Mouse (Mus musculus): Measurements from ENCODE around the gene Wdr86. TPM values are rescaled to one million over a fixed set of nuclear protein-coding genes. Genes with fewer than 3 reads are reported as not detected.
"Not testable (repeated sequence)": the region's sequence is repeated elsewhere in the genome, so short reads cannot be mapped to it uniquely, and the experiment has no call there.

Gene Wdr86
- total RNA-seq, 1 experiment from 2014 or later: 0.30 TPM

- no peak for ATAC-seq (replicated peaks in 1 of 2; ENCODE audit: insufficient read depth in 1 of 2, low FRiP score in 2 of 2, low TSS enrichment in 1 of 2, low read depth in 1 of 2, poor library complexity in 2 of 2, severe bottlenecking in 2 of 2)
These were observed 20.6 kb downstream of the Wdr86 start for GRCm38 (mm10) chr5:24709962-24710361.

DNA sequence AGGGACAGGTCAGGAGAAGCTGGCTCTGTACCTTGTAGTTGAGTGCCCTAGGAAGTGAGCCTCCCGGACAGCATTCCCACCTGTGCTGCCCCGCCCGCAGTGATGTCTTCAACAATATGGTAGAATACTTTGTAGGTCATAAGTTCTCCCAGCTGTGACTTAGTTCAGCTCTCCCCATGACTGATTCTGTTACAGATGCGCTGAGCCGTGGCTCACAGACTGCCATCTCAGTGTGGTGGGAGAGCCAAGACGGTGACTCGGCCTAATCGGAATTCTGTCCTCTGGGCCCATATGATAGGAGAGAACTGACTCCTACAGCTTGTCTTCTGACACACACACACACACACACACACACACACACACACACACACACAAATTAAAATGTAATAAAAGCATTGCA, 25.9 kb downstream of the Wdr86 start:
- no peak for ATAC-seq (replicated peaks in 1 of 2; ENCODE audit: insufficient read depth in 1 of 2, low FRiP score in 2 of 2, low TSS enrichment in 1 of 2, low read depth in 1 of 2, poor library complexity in 2 of 2, severe bottlenecking in 2 of 2)

- no peak for ATAC-seq (replicated peaks in 1 of 2; ENCODE audit: insufficient read depth in 1 of 2, low FRiP score in 2 of 2, low TSS enrichment in 1 of 2, low read depth in 1 of 2, poor library complexity in 2 of 2, severe bottlenecking in 2 of 2)
These were observed 29.3 kb downstream of the Wdr86 start for GRCm38 (mm10) chr5:24701271-24701670.

DNA sequence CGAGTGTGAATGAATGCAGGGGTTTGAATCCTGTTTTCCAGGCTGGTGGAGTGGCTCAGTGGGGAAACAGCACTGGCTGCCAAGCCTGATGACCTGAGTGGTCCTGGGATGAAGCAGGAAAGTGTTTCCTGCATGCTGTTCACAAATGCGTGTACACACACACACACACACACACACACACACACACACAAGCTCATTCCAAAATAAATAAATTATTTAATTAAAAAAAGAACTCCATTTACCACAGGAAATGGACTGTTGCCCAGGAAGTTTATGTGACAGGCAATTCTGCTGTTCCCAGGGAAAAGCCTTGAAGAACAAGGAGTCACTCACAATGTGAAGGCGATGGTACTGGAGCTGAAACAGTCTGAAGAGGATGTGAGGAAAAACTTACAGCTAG, 33.8 kb downstream of the Wdr86 start:
- no peak for ATAC-seq (replicated peaks in 1 of 2; ENCODE audit: insufficient read depth in 1 of 2, low FRiP score in 2 of 2, low TSS enrichment in 1 of 2, low read depth in 1 of 2, poor library complexity in 2 of 2, severe bottlenecking in 2 of 2)

DNA sequence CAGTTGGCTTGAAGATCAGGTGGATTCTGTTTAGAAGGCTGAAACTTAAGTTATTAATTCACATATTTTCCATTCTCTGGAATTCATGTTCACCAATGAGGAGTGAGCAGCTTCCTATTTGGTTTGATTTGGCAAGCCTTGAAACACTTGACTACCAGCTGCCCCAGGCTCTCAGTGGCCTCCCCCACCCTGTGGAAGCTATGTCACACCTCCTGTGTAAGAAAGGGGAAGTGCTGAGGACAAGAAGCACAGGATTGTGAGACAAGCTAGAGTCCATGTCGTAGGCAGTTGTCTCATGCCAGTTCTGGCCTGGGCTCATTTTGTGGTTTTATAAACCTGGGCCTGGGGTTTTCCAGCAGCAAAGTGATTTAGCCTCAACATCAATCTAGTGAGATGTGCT, 42.8 kb downstream of the Wdr86 start:
- ATAC-seq (replicated peaks in 1 of 2; ENCODE audit: insufficient read depth in 1 of 2, low FRiP score in 2 of 2, low TSS enrichment in 1 of 2, low read depth in 1 of 2, poor library complexity in 2 of 2, severe bottlenecking in 2 of 2): peak; percentile 61 to 71

DNA sequence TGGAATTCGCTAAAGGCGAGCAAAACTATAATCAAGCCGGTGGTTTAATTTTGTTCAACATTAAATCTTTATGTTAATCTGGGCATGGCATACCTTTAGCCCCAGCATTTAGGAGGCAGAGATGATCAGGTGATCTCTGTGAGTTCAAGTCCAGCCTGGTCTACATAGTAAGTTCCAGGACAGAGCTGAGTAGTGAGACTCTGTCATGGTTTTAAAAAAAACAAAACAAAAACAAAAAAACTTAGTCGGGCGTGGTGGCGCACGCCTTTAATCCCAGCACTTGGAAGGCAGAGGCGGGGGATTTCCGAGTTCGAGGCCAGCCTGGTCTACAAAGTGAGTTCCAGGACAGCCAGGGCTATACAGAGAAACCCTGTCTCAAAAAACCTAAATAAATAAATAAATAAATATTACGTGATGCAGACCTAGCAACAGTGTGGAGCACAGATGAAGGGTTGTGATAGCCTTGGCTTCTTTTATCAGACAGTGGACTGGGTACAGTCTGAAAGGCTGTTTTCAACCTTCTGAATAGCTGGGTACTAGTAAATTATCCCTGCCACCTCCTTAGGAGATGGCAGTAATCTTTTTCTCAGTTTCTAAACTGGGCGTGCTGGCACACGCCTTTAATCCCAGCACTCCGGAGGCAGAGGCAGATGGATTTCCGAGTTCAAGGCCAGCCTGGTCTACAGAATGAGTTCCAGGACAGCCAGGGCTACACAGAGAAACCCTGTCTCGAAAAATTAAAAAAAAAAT, 43.7 kb downstream of the Wdr86 start:
- not testable (repeated sequence) for ATAC-seq (replicated peaks in 1 of 2; ENCODE audit: insufficient read depth in 1 of 2, low FRiP score in 2 of 2, low TSS enrichment in 1 of 2, low read depth in 1 of 2, poor library complexity in 2 of 2, severe bottlenecking in 2 of 2)

GRCm38 (mm10) chr5:24686176-24686575, 44.4 kb downstream of the Wdr86 start:
- peak in 1 of 2 experiments; percentile 7; a peak in 1 of 4 replicates for ATAC-seq (replicated peaks in 1 of 2; ENCODE audit: insufficient read depth in 1 of 2, low FRiP score in 2 of 2, low TSS enrichment in 1 of 2, low read depth in 1 of 2, poor library complexity in 2 of 2, severe bottlenecking in 2 of 2)

GRCm38 (mm10) chr5:24685366-24686093, 45.0 kb downstream of the Wdr86 start, which contains the start of gene Nub1:
TSS of gene Nub1 (plus strand) at chr5:24685532.
- ATAC-seq (replicated peaks in 1 of 2; ENCODE audit: insufficient read depth in 1 of 2, low FRiP score in 2 of 2, low TSS enrichment in 1 of 2, low read depth in 1 of 2, poor library complexity in 2 of 2, severe bottlenecking in 2 of 2): peak; percentile 90 to 94

- ATAC-seq (replicated peaks in 1 of 2; ENCODE audit: insufficient read depth in 1 of 2, low FRiP score in 2 of 2, low TSS enrichment in 1 of 2, low read depth in 1 of 2, poor library complexity in 2 of 2, severe bottlenecking in 2 of 2): peak; percentile 2 to 13; a peak in 3 of 4 replicates
These were observed 45.8 kb downstream of the Wdr86 start for GRCm38 (mm10) chr5:24684578-24685365.

DNA sequence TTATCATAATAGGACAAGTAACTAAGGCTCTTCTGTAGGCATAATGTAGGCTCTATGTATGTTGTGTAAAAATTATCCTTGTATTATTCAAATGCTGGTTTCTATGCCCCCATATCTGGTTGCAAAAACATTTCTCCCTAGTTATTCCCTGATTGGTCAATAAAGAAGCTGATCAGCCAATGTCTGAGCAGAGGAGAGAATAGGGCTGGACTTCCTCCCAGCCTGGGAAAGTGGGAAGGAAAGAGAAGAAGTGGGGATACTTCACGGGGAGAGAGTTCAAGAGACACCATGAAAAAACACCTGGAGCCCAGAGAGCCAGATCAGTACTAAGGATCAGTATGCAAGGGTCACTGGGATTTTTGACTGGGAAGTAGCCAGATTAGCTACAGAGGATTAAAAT, 49.1 kb downstream of the Wdr86 start:
- no peak for ATAC-seq (replicated peaks in 1 of 2; ENCODE audit: insufficient read depth in 1 of 2, low FRiP score in 2 of 2, low TSS enrichment in 1 of 2, low read depth in 1 of 2, poor library complexity in 2 of 2, severe bottlenecking in 2 of 2)

GRCm38 (mm10) chr5:24674238-24674637, 56.3 kb downstream of the Wdr86 start:
- peak; percentile 94 to 97 for ATAC-seq (replicated peaks in 1 of 2; ENCODE audit: insufficient read depth in 1 of 2, low FRiP score in 2 of 2, low TSS enrichment in 1 of 2, low read depth in 1 of 2, poor library complexity in 2 of 2, severe bottlenecking in 2 of 2)

Other genes with a start within 250 kb of the Wdr86 start
- not detected in 2 replicates for gene Gbx1, start 203.5 kb downstream of the Wdr86 start, total RNA-seq (2017)
- not detected in 2 replicates for gene Asb10, start 189.7 kb downstream of the Wdr86 start, total RNA-seq (2017)
- not detected in 2 replicates for gene 4931409K22Rik, start 173.9 kb downstream of the Wdr86 start, total RNA-seq (2017)
- 75.0 and 89.8 TPM in 2 replicates for gene Abcf2, start 153.3 kb downstream of the Wdr86 start, total RNA-seq (2017)
- gene Chpf2, start 144.0 kb downstream of the Wdr86 start, total RNA-seq (2017): 12.0 and 15.5 TPM in 2 replicates
- 0.40 and 0.94 TPM in 2 replicates for gene Smarcd3, start 106.3 kb downstream of the Wdr86 start, total RNA-seq (2017)
- gene Nub1, start 45.2 kb downstream of the Wdr86 start, total RNA-seq (2017): 69.7 and 75.7 TPM in 2 replicates
- gene Crygn, start 27.3 kb upstream of the Wdr86 start, total RNA-seq (2017): 22.8 TPM in 1 of 2 replicates, not detected in the other
- 59.8 and 71.7 TPM in 2 replicates for gene Rheb, start 111.9 kb upstream of the Wdr86 start, total RNA-seq (2017)

All from hematopoietic stem cell, adult 5-6 weeks (primary cell).